Mouse (Mus musculus) liver, postnatal 0 days (tissue): ENCODE data around the gene Inpp5a.

Source experiments
- CTCF ChIP-seq: sonication (generic); IDR thresholded peaks from 2 replicates; pipeline ENCODE4 v1.5.1; 2016; ENCODE audit warnings: antibody characterized with exemption, low read depth
- EP300 ChIP-seq: IDR thresholded peaks from 2 replicates; pipeline ENCODE4 v1.6.1; 2016; ENCODE audit warnings: antibody characterized with exemption, low read depth, mild to moderate bottlenecking

GRCm38 (mm10) chr7:139435749-139436148 lies 46.8 kb downstream of the Inpp5a start:
- TF ChIP-seq EP300 (no peak), CTCF (no peak)
